Mouse (Mus musculus) embryonic fibroblast, embryonic 13.5 days (primary cell): Measurements from ENCODE around the gene Senp2. TPM values are rescaled to one million over a fixed set of nuclear protein-coding genes. Genes with fewer than 3 reads are reported as not detected.

Experiments
- H3K27ac ChIP-seq: 2 replicates; pipeline ENCODE4 v1.5.1; 2012; ENCODE audit warnings: low read length, control low read depth, inconsistent platforms; ENCODE audit not compliant: insufficient read depth
- H3K4me1 ChIP-seq: 2 replicates; pipeline ENCODE4 v1.6.1; 2011; ENCODE audit warnings: low read length; ENCODE audit not compliant: control insufficient read depth, insufficient read depth
- H3K4me3 ChIP-seq: 2 replicates; pipeline ENCODE4 v1.5.1; 2011; ENCODE audit warnings: mild to moderate bottlenecking, control low read depth, low read length; ENCODE audit not compliant: insufficient read depth
- CTCF ChIP-seq: IDR thresholded peaks from 2 replicates; pipeline ENCODE4 v1.5.1; 2011; ENCODE audit warnings: mild to moderate bottlenecking, control low read depth, low read length, moderate library complexity, borderline replicate concordance; ENCODE audit not compliant: insufficient read depth
- POLR2A ChIP-seq: IDR thresholded peaks from 2 replicates; pipeline ENCODE4 v1.6.1; 2011; ENCODE audit warnings: low read depth, mild to moderate bottlenecking, control low read depth, low read length, moderate library complexity
- polyA plus RNA-seq: library from polyadenylated mRNA; stranded (reverse); fragments of >200 nt; gene quantifications from 2 replicates; pipeline ENCODE4 v1.2.4, GENCODE M21; 2011; ENCODE audit warnings: low read depth; ENCODE audit not compliant: missing spikeins, insufficient read length

Gene Senp2
- polyA plus RNA-seq, 1 experiment, result 58.3 TPM

GRCm38 (mm10) chr16:22080125-22080710 lies 70.9 kb downstream of the Senp2 start:
- Histone ChIP-seq H3K4me3 (no peak overlapping the region), H3K4me1 (peaks cover 4% of the 10 kb centered on the region), H3K27ac (no peak overlapping the region)
- no peak for TF ChIP-seq CTCF
- TF ChIP-seq POLR2A, result no peak

- Histone ChIP-seq H3K4me3 (no peak overlapping the region), H3K4me1 (no peaks in the 10 kb centered on the region), H3K27ac (no peak overlapping the region)
- no peak for TF ChIP-seq CTCF
- TF ChIP-seq POLR2A, result no peak
Observed at GRCm38 (mm10) chr16:22085411-22085810, 76.1 kb downstream of the Senp2 start.

- Histone ChIP-seq H3K4me1 (peaks cover 4% of the 10 kb centered on the region), H3K4me3 (no peak overlapping the region), H3K27ac (no peak overlapping the region)
- TF ChIP-seq POLR2A (no peak), CTCF (no peak)
Observed at GRCm38 (mm10) chr16:22091255-22091783, 82.0 kb downstream of the Senp2 start.

GRCm38 (mm10) chr16:22095751-22096150 lies 86.5 kb downstream of the Senp2 start:
- Histone ChIP-seq H3K4me3 (no peak overlapping the region), H3K27ac (no peak overlapping the region), H3K4me1 (peaks cover 9% of the 10 kb centered on the region)
- no peak for TF ChIP-seq POLR2A
- no peak for TF ChIP-seq CTCF

GRCm38 (mm10) chr16:22097659-22098058 lies 88.4 kb downstream of the Senp2 start:
- Histone ChIP-seq H3K4me3 (no peak overlapping the region), H3K27ac (0 out of 2 replicates have a peak overlapping the region, but pooled peaks have one; percentile 5), H3K4me1 (peaks cover 4% of the 10 kb centered on the region)
- no peak for TF ChIP-seq CTCF
- TF ChIP-seq POLR2A, result no peak

Other genes with a start within 250 kb of the Senp2 start
- 2.9 and 3.4 TPM in 2 replicates for gene Ehhadh, start 221.7 kb upstream of the Senp2 start, polyA plus RNA-seq
- gene Map3k13, start 215.1 kb upstream of the Senp2 start, polyA plus RNA-seq, result 0.92 and 0.97 TPM in 2 replicates
- gene Tmem41a, start 61.9 kb upstream of the Senp2 start, polyA plus RNA-seq, result 13.3 and 14.3 TPM in 2 replicates
- 0.40 TPM in 1 of 2 replicates, not detected in the other for gene Liph, start 13.8 kb upstream of the Senp2 start, polyA plus RNA-seq
- 91.6 and 92.4 TPM in 2 replicates for gene Igf2bp2, start 153.8 kb downstream of the Senp2 start, polyA plus RNA-seq